Mouse (Mus musculus) ES-Bruce4 (cell line): ENCODE measurements around the gene Pde4d. TPM values are rescaled to one million over a fixed set of nuclear protein-coding genes. Genes with fewer than 3 reads are reported as not detected.

ENCODE experiments used
- H3K27ac ChIP-seq: 2 replicates; pipeline ENCODE4 v1.5.1; 2012; ENCODE audit warnings: low read length, inconsistent platforms; ENCODE audit not compliant: insufficient read depth
- H3K27me3 ChIP-seq: 2 replicates; pipeline ENCODE4 v1.6.1; 2012; ENCODE audit warnings: mild to moderate bottlenecking, low read length, inconsistent platforms; ENCODE audit not compliant: control insufficient read depth, poor library complexity, insufficient read depth, severe bottlenecking
- H3K36me3 ChIP-seq: 2 replicates; pipeline ENCODE4 v1.6.1; 2012; ENCODE audit warnings: inconsistent platforms, mild to moderate bottlenecking, low read length, moderate library complexity; ENCODE audit not compliant: control insufficient read depth, poor library complexity, insufficient read depth, severe bottlenecking
- H3K4me1 ChIP-seq: one replicate; pipeline ENCODE4 v1.8.1; 2011; ENCODE audit warnings: low read length; ENCODE audit not compliant: control insufficient read depth, insufficient read depth
- H3K4me3 ChIP-seq: 2 replicates; pipeline ENCODE4 v1.5.1; 2011; ENCODE audit warnings: low read depth, mild to moderate bottlenecking, low read length
- H3K9ac ChIP-seq: 2 replicates; pipeline ENCODE4 v1.6.1; 2012; ENCODE audit warnings: low read depth, mild to moderate bottlenecking, inconsistent platforms; ENCODE audit not compliant: poor library complexity, severe bottlenecking
- H3K9me3 ChIP-seq: replicated peaks from 2 replicates; pipeline ENCODE4 v1.6.1; 2012; ENCODE audit warnings: mild to moderate bottlenecking, low read length, inconsistent platforms; ENCODE audit not compliant: control insufficient read depth, poor library complexity, insufficient read depth, severe bottlenecking
- CTCF ChIP-seq: IDR thresholded peaks from one replicate; pipeline ENCODE4 v1.8.1; 2011; ENCODE audit warnings: low read depth, low read length
- EP300 ChIP-seq: IDR thresholded peaks from 2 replicates; pipeline ENCODE4 v1.6.1; 2011; ENCODE audit warnings: low read depth, low read length; ENCODE audit not compliant: insufficient read depth
- POLR2A ChIP-seq: IDR thresholded peaks from one replicate; pipeline ENCODE4 v1.8.1; 2011; ENCODE audit warnings: low read length; ENCODE audit not compliant: insufficient read depth
- polyA plus RNA-seq: library from polyadenylated mRNA; stranded (reverse); fragments of >200 nt; gene quantifications from 2 replicates; pipeline ENCODE4 v1.2.4, GENCODE M21; 2011; ENCODE audit warnings: low read depth; ENCODE audit not compliant: missing spikeins, insufficient read depth, insufficient read length

Gene Pde4d
- polyA plus RNA-seq, 1 experiment: 5.0 TPM

DNA sequence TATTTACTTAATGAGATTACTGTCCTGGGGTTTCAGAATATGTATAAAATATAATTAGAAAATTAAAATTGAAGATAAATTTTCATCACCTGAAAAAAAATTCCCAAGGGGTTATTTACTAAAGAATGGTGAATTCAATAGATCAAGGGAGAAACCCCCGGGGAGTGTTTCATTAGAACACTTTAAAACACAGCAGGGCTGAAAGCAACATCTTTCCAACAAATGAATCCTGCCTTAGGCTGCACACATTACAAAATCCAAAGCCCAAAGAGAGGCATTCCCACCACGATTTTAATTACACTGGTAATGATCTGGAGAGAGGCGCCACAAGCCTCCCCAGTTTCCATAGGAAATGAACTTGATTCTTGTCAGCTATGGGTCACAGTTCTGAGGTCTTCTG is 1205.6 kb downstream of the Pde4d start:
- Histone ChIP-seq H3K4me3 (no peak overlapping the region), H3K9me3 (no peaks in the 10 kb centered on the region), H3K27me3 (no peaks in the 10 kb centered on the region; the same call in 1 of the 2 replicates), H3K36me3 (no peaks in the 10 kb centered on the region), H3K27ac (no peak overlapping the region), H3K4me1 (no peaks in the 10 kb centered on the region), H3K9ac (no peak overlapping the region)
- TF ChIP-seq EP300 (no peak), CTCF (no peak), POLR2A (no peak)

DNA sequence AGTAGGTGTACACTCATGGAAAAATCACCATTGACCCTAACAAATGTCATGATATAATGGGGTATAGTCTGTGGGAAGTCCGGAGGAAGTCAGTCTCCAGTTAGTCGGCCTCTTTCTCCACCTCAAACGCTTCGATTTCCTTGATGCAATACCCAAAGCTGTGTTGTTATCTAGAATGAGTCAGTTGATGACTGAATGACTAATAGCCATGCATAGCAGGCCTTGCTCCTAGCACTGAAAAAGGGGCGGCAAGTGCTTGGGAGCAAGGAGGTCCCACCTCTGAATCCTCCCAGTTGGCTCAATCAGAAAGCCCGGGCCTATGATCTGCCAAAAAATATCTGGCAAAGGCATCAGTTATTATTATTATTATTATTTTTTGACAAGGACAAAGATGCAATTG is 1209.4 kb downstream of the Pde4d start:
- Histone ChIP-seq H3K36me3 (no peaks in the 10 kb centered on the region), H3K9ac (no peak overlapping the region), H3K9me3 (no peaks in the 10 kb centered on the region), H3K27me3 (no peaks in the 10 kb centered on the region; the same call in 1 of the 2 replicates), H3K4me3 (no peak overlapping the region), H3K27ac (no peak overlapping the region), H3K4me1 (no peaks in the 10 kb centered on the region)
- TF ChIP-seq CTCF (no peak), EP300 (no peak), POLR2A (no peak)

DNA sequence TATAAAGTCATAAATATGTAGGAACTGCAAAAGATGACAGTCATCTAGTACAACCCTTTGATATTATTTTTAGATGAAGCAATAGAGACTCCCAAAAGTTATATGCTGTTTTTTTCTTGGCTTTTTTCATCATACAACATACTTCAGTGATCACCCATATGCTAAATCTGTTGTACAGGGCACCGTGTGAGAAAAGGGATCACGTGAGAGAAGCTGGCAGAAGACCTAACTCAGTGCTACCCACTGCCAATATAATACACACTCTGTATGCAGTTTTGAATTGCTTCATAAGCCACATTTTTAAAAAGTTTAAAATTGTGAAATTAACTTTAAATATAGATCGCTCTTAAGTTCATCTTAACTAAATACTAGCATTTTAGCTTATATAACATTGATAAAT is 1211.6 kb downstream of the Pde4d start:
- Histone ChIP-seq H3K4me3 (no peak overlapping the region), H3K9me3 (no peaks in the 10 kb centered on the region), H3K36me3 (no peaks in the 10 kb centered on the region), H3K27ac (no peak overlapping the region), H3K9ac (no peak overlapping the region), H3K27me3 (no peaks in the 10 kb centered on the region; the same call in 1 of the 2 replicates), H3K4me1 (no peaks in the 10 kb centered on the region)
- no peak for TF ChIP-seq CTCF
- TF ChIP-seq POLR2A: no peak
- TF ChIP-seq EP300: no peak

DNA sequence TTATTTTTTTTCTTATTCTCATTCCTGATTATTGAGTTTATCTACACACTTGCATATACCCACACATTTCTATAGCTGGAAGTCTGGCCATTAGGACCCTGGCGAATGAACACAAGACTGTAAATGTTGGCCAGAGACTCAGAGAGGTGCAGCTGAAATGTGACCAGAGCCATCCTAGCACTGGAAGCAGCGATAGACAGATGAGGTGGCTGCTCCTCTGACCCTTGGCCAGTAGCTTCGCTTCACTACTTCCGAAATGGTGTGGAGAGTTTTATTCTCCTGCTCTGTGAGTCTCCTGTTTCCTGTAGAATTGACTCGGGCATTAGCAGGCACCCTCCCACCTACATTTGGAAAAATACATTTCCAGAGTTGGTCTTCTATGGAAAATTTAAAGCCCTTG is 1212.4 kb downstream of the Pde4d start:
- TF ChIP-seq EP300 (no peak), CTCF (no peak), POLR2A (no peak)
- Histone ChIP-seq H3K4me3 (no peak overlapping the region), H3K36me3 (no peaks in the 10 kb centered on the region), H3K4me1 (no peaks in the 10 kb centered on the region), H3K27ac (no peak overlapping the region), H3K9me3 (no peaks in the 10 kb centered on the region), H3K27me3 (no peaks in the 10 kb centered on the region; the same call in 1 of the 2 replicates), H3K9ac (no peak overlapping the region)

DNA sequence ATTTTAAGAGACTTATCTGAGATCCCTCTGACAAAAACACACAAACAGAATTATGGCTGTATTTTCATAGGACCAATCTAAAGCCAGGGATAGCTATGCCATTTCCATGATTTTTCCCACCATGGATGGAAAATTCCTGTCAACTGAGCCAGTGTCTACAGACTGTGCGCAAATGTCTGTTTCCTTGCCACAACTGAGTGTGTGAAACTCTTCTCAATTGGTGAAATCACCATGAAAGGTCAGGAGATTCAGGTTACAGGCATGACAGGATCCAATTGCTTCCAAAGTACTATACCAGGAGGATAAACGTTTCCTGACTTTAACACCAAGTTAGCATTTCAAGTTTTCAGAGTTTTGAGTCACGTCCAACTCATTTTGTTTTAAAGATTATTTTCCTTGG is 1213.0 kb downstream of the Pde4d start:
- Histone ChIP-seq H3K36me3 (no peaks in the 10 kb centered on the region), H3K4me3 (no peak overlapping the region), H3K27me3 (no peaks in the 10 kb centered on the region), H3K4me1 (no peaks in the 10 kb centered on the region), H3K27ac (no peak overlapping the region), H3K9ac (no peak overlapping the region), H3K9me3 (no peaks in the 10 kb centered on the region)
- TF ChIP-seq CTCF: no peak

DNA sequence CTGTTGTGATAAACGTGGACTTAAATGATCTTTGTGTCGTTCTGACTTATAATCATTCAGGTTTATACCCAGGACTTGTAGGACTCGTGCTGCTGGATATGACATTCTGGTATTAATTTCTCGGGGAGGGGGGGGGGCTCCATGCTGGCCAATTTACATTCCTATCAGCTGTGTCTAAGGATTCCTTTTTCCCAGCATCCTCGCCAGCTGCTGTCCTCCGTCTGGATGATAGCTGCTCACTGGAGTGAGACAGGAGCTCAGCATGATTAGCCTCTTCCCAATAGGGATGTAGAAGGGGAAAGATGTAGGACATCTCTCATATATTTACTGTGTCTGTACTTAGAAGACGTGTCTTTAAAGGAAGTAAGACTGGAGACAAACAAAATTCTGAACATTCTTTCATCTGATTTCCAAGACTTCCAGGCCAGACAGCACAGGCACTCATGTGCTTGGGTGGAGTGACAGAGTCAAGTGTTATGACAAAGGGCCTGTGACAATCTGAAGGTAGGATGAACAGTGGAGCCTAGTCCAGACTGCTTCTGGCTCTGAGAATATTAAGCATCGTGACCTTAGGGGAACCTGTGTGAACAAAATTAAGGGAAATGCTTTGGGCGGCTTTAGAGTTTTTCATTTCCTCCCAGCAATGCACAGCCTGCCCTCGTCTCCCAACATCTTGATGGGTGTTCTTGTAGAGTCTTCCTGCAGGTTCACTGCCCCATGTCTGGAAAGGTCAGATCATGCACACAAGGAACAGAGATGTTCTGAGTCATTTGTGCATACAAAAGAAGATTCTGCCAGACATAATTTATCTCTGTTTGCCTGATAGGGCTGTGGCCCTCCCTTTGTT is 1215.4 kb downstream of the Pde4d start:
- Histone ChIP-seq H3K9me3 (no peaks in the 10 kb centered on the region), H3K4me1 (no peaks in the 10 kb centered on the region), H3K27me3 (no peaks in the 10 kb centered on the region), H3K36me3 (no peaks in the 10 kb centered on the region), H3K4me3 (no peak overlapping the region), H3K27ac (no peak overlapping the region), H3K9ac (no peak overlapping the region)
- TF ChIP-seq EP300 (no peak), CTCF (no peak), POLR2A (no peak)
